Mouse (Mus musculus) thymus, postnatal 36 days (tissue): ENCODE data around the gene Dapp1.
"Not testable (repeated sequence)": the region's sequence is repeated elsewhere in the genome, so short reads cannot be mapped to it uniquely, and the experiment has no call there.

ENCODE experiments used
- DNase-seq, 2 experiments: peaks; one replicate each; pipeline ENCODE4 v3.0.0; 2022; ENCODE audit warnings: mixed read lengths in 2 of 2

Dapp1 gene

GRCm38 (mm10) chr3:137952914-137953880, 28.1 kb downstream of the Dapp1 start:
- DNase-seq = peak; percentile 35 to 61

- DNase-seq = peak in 1 of 2 experiments; percentile 35
These were observed 29.0 kb downstream of the Dapp1 start for GRCm38 (mm10) chr3:137952225-137952913.

- no peak for DNase-seq
These were observed 29.5 kb downstream of the Dapp1 start for GRCm38 (mm10) chr3:137951819-137952218.

GRCm38 (mm10) chr3:137951302-137951701, 30.0 kb downstream of the Dapp1 start:
- not testable (repeated sequence) for DNase-seq

- DNase-seq = no peak
These were observed 31.0 kb downstream of the Dapp1 start for GRCm38 (mm10) chr3:137950191-137950885.

- no peak for DNase-seq
These were observed 33.8 kb downstream of the Dapp1 start for GRCm38 (mm10) chr3:137947525-137947924.

- no peak for DNase-seq
These were observed 34.5 kb downstream of the Dapp1 start for GRCm38 (mm10) chr3:137946827-137947226.

GRCm38 (mm10) chr3:137943737-137944154, 37.6 kb downstream of the Dapp1 start:
- DNase-seq = no peak

- no peak for DNase-seq
These were observed 39.2 kb downstream of the Dapp1 start for GRCm38 (mm10) chr3:137942098-137942622.

- DNase-seq = no peak
These were observed 39.8 kb downstream of the Dapp1 start for GRCm38 (mm10) chr3:137941555-137941954.

- DNase-seq = no peak
These were observed 40.6 kb downstream of the Dapp1 start for GRCm38 (mm10) chr3:137940757-137941156.

GRCm38 (mm10) chr3:137938608-137939007, 42.7 kb downstream of the Dapp1 start:
- DNase-seq = no peak

- DNase-seq = no peak
These were observed 44.8 kb downstream of the Dapp1 start for GRCm38 (mm10) chr3:137936541-137936940.

GRCm38 (mm10) chr3:137935570-137936525, 45.5 kb downstream of the Dapp1 start:
- no peak for DNase-seq

- no peak for DNase-seq
These were observed 47.4 kb downstream of the Dapp1 start for GRCm38 (mm10) chr3:137933986-137934385.

- no peak for DNase-seq
These were observed 48.6 kb downstream of the Dapp1 start for GRCm38 (mm10) chr3:137932748-137933147.

GRCm38 (mm10) chr3:137929940-137930339, 51.4 kb downstream of the Dapp1 start:
- DNase-seq = no peak

GRCm38 (mm10) chr3:137927010-137927409, 54.3 kb downstream of the Dapp1 start:
- no peak for DNase-seq

GRCm38 (mm10) chr3:137920594-137920993, 60.8 kb downstream of the Dapp1 start:
- DNase-seq = no peak

GRCm38 (mm10) chr3:137919398-137919797, 61.9 kb downstream of the Dapp1 start:
- no peak for DNase-seq

GRCm38 (mm10) chr3:137918932-137919311, 62.4 kb downstream of the Dapp1 start:
- DNase-seq = no peak
